Mouse (Mus musculus) liver, embryonic 12.5 days (tissue): ENCODE data around the gene Trim46. TPM values are rescaled to one million over a fixed set of nuclear protein-coding genes. Genes with fewer than 3 reads are reported as not detected.
A peak's percentile ranks its signal among the peaks of the same experiment; 100 is the strongest.

Experiments
- ATAC-seq: fragments of 200-750 bp; cut with Nextera tagmentation; 2 replicates; pipeline ENCODE4 v1.8.0; 2017; ENCODE audit warnings: moderate number of reproducible peaks, mild to moderate bottlenecking, moderate library complexity
- H3K27ac ChIP-seq: fragments of 300-500 bp; sonication (generic); 2 replicates; pipeline ENCODE4 v1.5.1; 2016; ENCODE audit warnings: mild to moderate bottlenecking
- H3K27me3 ChIP-seq: fragments of 300-500 bp; sonication (generic); replicated peaks from 2 replicates; pipeline ENCODE4 v1.6.1; 2016; ENCODE audit warnings: mild to moderate bottlenecking, moderate library complexity
- H3K36me3 ChIP-seq: fragments of 300-500 bp; sonication (generic); 2 replicates; pipeline ENCODE4 v1.6.1; 2016; ENCODE audit warnings: mild to moderate bottlenecking, moderate library complexity
- H3K4me1 ChIP-seq: fragments of 300-500 bp; sonication (generic); 2 replicates; pipeline ENCODE4 v1.6.1; 2016
- H3K4me2 ChIP-seq: fragments of 300-500 bp; sonication (generic); 2 replicates; pipeline ENCODE4 v1.6.1; 2016; ENCODE audit warnings: mild to moderate bottlenecking, moderate library complexity
- H3K4me3 ChIP-seq: fragments of 300-500 bp; sonication (generic); 2 replicates; pipeline ENCODE4 v1.5.1; 2016; ENCODE audit warnings: mild to moderate bottlenecking, moderate library complexity
- H3K9ac ChIP-seq: fragments of 300-500 bp; sonication (generic); 2 replicates; pipeline ENCODE4 v1.6.1; 2016; ENCODE audit warnings: mild to moderate bottlenecking, moderate library complexity
- H3K9me3 ChIP-seq: fragments of 300-500 bp; sonication (generic); replicated peaks from 2 replicates; pipeline ENCODE4 v1.6.1; 2016; ENCODE audit warnings: mild to moderate bottlenecking, moderate library complexity
- WGBS: fragments of 180-500 bp; shearing (Covaris S2); methylation state at CpG from one replicate; pipeline ENCODE4 v1.1.7; 2016; ENCODE audit not compliant: insufficient replicate concordance; 5-methylcytosine and 5-hydroxymethylcytosine counted together
- polyA plus RNA-seq: library from polyadenylated mRNA; unstranded; fragments of >200 nt; fragmentation: Nextera tagmentation; extraction: Ambion mirVana; gene quantifications from 2 replicates; pipeline ENCODE4 v1.2.1, GENCODE M21; 2016

The Trim46 gene
- polyA plus RNA-seq, 1 experiment from 2014 or later: 0.31 TPM

GRCm38 (mm10) chr3:89270051-89270755 is 24.1 kb upstream of the Trim46 start, which contains the start of gene Slc50a1:
Gene Slc50a1 (minus strand): TSS chr3:89270570.
- peak; percentile 53 for ATAC-seq
- H3K4me1 ChIP-seq: peaks cover 45% of the 10 kb centered on the region
- peak within 1 kb of the TSS; percentile 83 for H3K4me2 ChIP-seq
- H3K36me3 ChIP-seq: peaks cover 5% of the 10 kb centered on the region; the same call in 1 of the 2 replicates
- H3K27ac ChIP-seq: peak within 1 kb of the TSS; percentile 39
- WGBS: 3% methylated on average over 39 of the region's 39 CpGs
- peaks cover 19% of the 10 kb centered on the region for H3K27me3 ChIP-seq
- H3K9ac ChIP-seq: peak within 1 kb of the TSS; percentile 73
- no peaks in the 10 kb centered on the region for H3K9me3 ChIP-seq
- H3K4me3 ChIP-seq: peak within 1 kb of the TSS; percentile 67

- peaks cover 5% of the 10 kb centered on the region; the same call in 1 of the 2 replicates for H3K36me3 ChIP-seq
- peaks cover 15% of the 10 kb centered on the region for H3K27me3 ChIP-seq
- no peaks in the 10 kb centered on the region for H3K9me3 ChIP-seq
- H3K4me1 ChIP-seq: peaks cover 45% of the 10 kb centered on the region
- peak overlapping the region; percentile 83; the same call in 1 of the 2 replicates for H3K4me2 ChIP-seq
- no peak overlapping the region for H3K9ac ChIP-seq
- WGBS: 73% methylated on average over 8 of the region's 8 CpGs
- no peak for ATAC-seq
- H3K4me3 ChIP-seq: no peak overlapping the region
- no peak overlapping the region for H3K27ac ChIP-seq
Measured at GRCm38 (mm10) chr3:89268916-89269315, 22.8 kb upstream of the Trim46 start.

GRCm38 (mm10) chr3:89266439-89266893 is 20.4 kb upstream of the Trim46 start:
- Histone ChIP-seq H3K4me3 (peak overlapping the region; percentile 71), H3K4me1 (peaks cover 51% of the 10 kb centered on the region), H3K4me2 (peak overlapping the region; percentile 78), H3K36me3 (peaks cover 5% of the 10 kb centered on the region; the same call in 1 of the 2 replicates), H3K9me3 (no peaks in the 10 kb centered on the region), H3K27me3 (0 out of 2 replicates have a peak, but pooled peaks cover 7% of the 10 kb centered on the region), H3K9ac (peak overlapping the region; percentile 79), H3K27ac (peak overlapping the region; percentile 59)
- WGBS: 0% methylated on average over 20 of the region's 20 CpGs
- ATAC-seq: peak; percentile 87

GRCm38 (mm10) chr3:89262417-89262816 is 16.3 kb upstream of the Trim46 start:
- Histone ChIP-seq H3K27ac (no peak overlapping the region), H3K9me3 (no peaks in the 10 kb centered on the region), H3K4me1 (peaks cover 19% of the 10 kb centered on the region), H3K9ac (no peak overlapping the region), H3K27me3 (peaks cover 31% of the 10 kb centered on the region), H3K36me3 (no peaks in the 10 kb centered on the region), H3K4me3 (no peak overlapping the region), H3K4me2 (no peak overlapping the region)
- 51% methylated on average over 10 of the region's 10 CpGs for WGBS
- no peak for ATAC-seq

- WGBS: 62% methylated on average over 3 of the region's 3 CpGs
- H3K4me3 ChIP-seq: no peak overlapping the region
- H3K27me3 ChIP-seq: peaks cover 47% of the 10 kb centered on the region
- H3K36me3 ChIP-seq: no peaks in the 10 kb centered on the region
- H3K4me1 ChIP-seq: peaks cover 8% of the 10 kb centered on the region; the same call in 1 of the 2 replicates
- no peak for ATAC-seq
- no peak overlapping the region for H3K4me2 ChIP-seq
- H3K27ac ChIP-seq: no peak overlapping the region
- no peaks in the 10 kb centered on the region for H3K9me3 ChIP-seq
- no peak overlapping the region for H3K9ac ChIP-seq
Measured at GRCm38 (mm10) chr3:89260211-89260610, 14.1 kb upstream of the Trim46 start.

- Histone ChIP-seq H3K4me1 (peaks cover 11% of the 10 kb centered on the region; the same call in 1 of the 2 replicates), H3K27ac (no peak within 1 kb of the TSS)
- no peak for ATAC-seq
Measured at GRCm38 (mm10) chr3:89259076-89259475, 13.0 kb upstream of the Trim46 start, which contains the start of gene Dpm3. Gene Dpm3 (plus strand): TSS chr3:89259358.

GRCm38 (mm10) chr3:89256177-89256576 is 10.1 kb upstream of the Trim46 start:
- H3K4me1 ChIP-seq: peaks cover 11% of the 10 kb centered on the region
- H3K4me3 ChIP-seq: no peak overlapping the region
- no peak overlapping the region for H3K9ac ChIP-seq
- peaks cover 75% of the 10 kb centered on the region for H3K27me3 ChIP-seq
- no peaks in the 10 kb centered on the region for H3K9me3 ChIP-seq
- ATAC-seq: no peak
- H3K36me3 ChIP-seq: no peaks in the 10 kb centered on the region
- H3K4me2 ChIP-seq: no peak overlapping the region
- H3K27ac ChIP-seq: no peak overlapping the region
- WGBS: 50% methylated on average over 5 of the region's 5 CpGs

More at GRCm38 (mm10) chr3:89259076-89259475, 13.0 kb upstream of the Trim46 start, which contains the start of gene Dpm3:
- Histone ChIP-seq H3K36me3 (no peaks in the 10 kb centered on the region), H3K4me3 (no peak within 1 kb of the TSS), H3K9me3 (no peaks in the 10 kb centered on the region), H3K9ac (no peak within 1 kb of the TSS), H3K4me2 (no peak within 1 kb of the TSS), H3K27me3 (peaks cover 47% of the 10 kb centered on the region)
- 45% methylated on average over 7 of the region's 7 CpGs for WGBS

GRCm38 (mm10) chr3:89254994-89255393 is 8.9 kb upstream of the Trim46 start:
- Histone ChIP-seq H3K27me3 (peaks cover 78% of the 10 kb centered on the region), H3K9me3 (no peaks in the 10 kb centered on the region), H3K9ac (no peak overlapping the region), H3K27ac (no peak overlapping the region), H3K4me3 (no peak overlapping the region), H3K36me3 (no peaks in the 10 kb centered on the region), H3K4me2 (no peak overlapping the region), H3K4me1 (peaks cover 21% of the 10 kb centered on the region)
- peak; percentile 63 for ATAC-seq
- 39% methylated on average over 5 of the region's 5 CpGs for WGBS

- H3K36me3 ChIP-seq: peaks cover 18% of the 10 kb centered on the region
- 0 out of 2 replicates have a peak overlapping the region, but pooled peaks have one; percentile 7 for H3K4me3 ChIP-seq
- peak overlapping the region; percentile 40 for H3K4me2 ChIP-seq
- ATAC-seq: peak; percentile 33
- H3K4me1 ChIP-seq: peaks cover 41% of the 10 kb centered on the region
- WGBS: 5% methylated on average over 17 of the region's 17 CpGs
- peaks cover 43% of the 10 kb centered on the region for H3K27me3 ChIP-seq
- no peaks in the 10 kb centered on the region for H3K9me3 ChIP-seq
- no peak overlapping the region for H3K27ac ChIP-seq
- no peak overlapping the region for H3K9ac ChIP-seq
Measured at GRCm38 (mm10) chr3:89251365-89251895, 5.3 kb upstream of the Trim46 start.

GRCm38 (mm10) chr3:89250435-89251040 is 4.4 kb upstream of the Trim46 start:
- no peak overlapping the region for H3K4me2 ChIP-seq
- no peak overlapping the region for H3K4me3 ChIP-seq
- peaks cover 18% of the 10 kb centered on the region for H3K36me3 ChIP-seq
- ATAC-seq: no peak
- 14% methylated on average over 7 of the region's 7 CpGs for WGBS
- peaks cover 43% of the 10 kb centered on the region for H3K27me3 ChIP-seq
- H3K27ac ChIP-seq: no peak overlapping the region
- no peaks in the 10 kb centered on the region for H3K9me3 ChIP-seq
- H3K9ac ChIP-seq: no peak overlapping the region
- peaks cover 48% of the 10 kb centered on the region for H3K4me1 ChIP-seq

- peaks cover 65% of the 10 kb centered on the region for H3K4me1 ChIP-seq
- peak overlapping the region; percentile 76; the same call in 1 of the 2 replicates for H3K9ac ChIP-seq
- peak overlapping the region; percentile 75; the same call in 1 of the 2 replicates for H3K4me3 ChIP-seq
- 58% methylated on average over 4 of the region's 4 CpGs for WGBS
- no peak overlapping the region for H3K27ac ChIP-seq
- H3K27me3 ChIP-seq: peaks cover 56% of the 10 kb centered on the region
- ATAC-seq: no peak
- H3K4me2 ChIP-seq: peak overlapping the region; percentile 88
- H3K36me3 ChIP-seq: peaks cover 18% of the 10 kb centered on the region
- H3K9me3 ChIP-seq: no peaks in the 10 kb centered on the region
Measured at GRCm38 (mm10) chr3:89247466-89247865, 1.4 kb upstream of the Trim46 start.
